Mouse (Mus musculus) thymus, postnatal 0 days (tissue): ENCODE data around the gene Nemf. TPM values are rescaled to one million over a fixed set of nuclear protein-coding genes. Genes with fewer than 3 reads are reported as not detected.
"Not testable (repeated sequence)": the region's sequence is repeated elsewhere in the genome, so short reads cannot be mapped to it uniquely, and the experiment has no call there.

Experiments
- DNase-seq: peaks from one replicate; pipeline ENCODE4 v3.0.0-alpha.2; 2015; ENCODE audit warnings: low spot score
- polyA plus RNA-seq: library from polyadenylated mRNA; unstranded; fragments of >200 nt; fragmentation: Nextera tagmentation; extraction: Ambion mirVana; gene quantifications from 2 replicates; pipeline ENCODE4 v1.2.1, GENCODE M21; 2015

Nemf gene
- 84.3 and 93.2 TPM in 2 replicates for polyA plus RNA-seq

GRCm38 (mm10) chr12:69356546-69357299 is at the start of gene Nemf:
Gene Nemf, minus strand, starts transcription at chr12:69357165.
- DNase-seq, result peak; percentile 85

GRCm38 (mm10) chr12:69402594-69403167 is 45.7 kb upstream of the Nemf start:
- DNase-seq, result no peak

- DNase-seq, result no peak
Measured at GRCm38 (mm10) chr12:69402100-69402499, 45.1 kb upstream of the Nemf start.

GRCm38 (mm10) chr12:69400871-69401286 is 43.9 kb upstream of the Nemf start:
- DNase-seq, result no peak

- DNase-seq, result no peak
Measured at GRCm38 (mm10) chr12:69400367-69400766, 43.4 kb upstream of the Nemf start.

GRCm38 (mm10) chr12:69394456-69394855 is 37.5 kb upstream of the Nemf start:
- no peak for DNase-seq

- no peak for DNase-seq
Measured at GRCm38 (mm10) chr12:69393076-69393475, 36.1 kb upstream of the Nemf start.

- DNase-seq, result no peak
Measured at GRCm38 (mm10) chr12:69390000-69390698, 33.2 kb upstream of the Nemf start.

GRCm38 (mm10) chr12:69389273-69389938 is 32.4 kb upstream of the Nemf start:
- no peak for DNase-seq

- DNase-seq, result no peak
Measured at GRCm38 (mm10) chr12:69388321-69388869, 31.4 kb upstream of the Nemf start.

- not testable (repeated sequence) for DNase-seq
Measured at GRCm38 (mm10) chr12:69386281-69386732, 29.3 kb upstream of the Nemf start.

GRCm38 (mm10) chr12:69385542-69386280 is 28.7 kb upstream of the Nemf start:
- no peak for DNase-seq

GRCm38 (mm10) chr12:69384606-69385005 is 27.6 kb upstream of the Nemf start:
- no peak for DNase-seq

- no peak for DNase-seq
Measured at GRCm38 (mm10) chr12:69382880-69383279, 25.9 kb upstream of the Nemf start.

- no peak for DNase-seq
Measured at GRCm38 (mm10) chr12:69378558-69379454, 21.8 kb upstream of the Nemf start.

GRCm38 (mm10) chr12:69377636-69378035 is 20.7 kb upstream of the Nemf start:
- not testable (repeated sequence) for DNase-seq

GRCm38 (mm10) chr12:69377188-69377587 is 20.2 kb upstream of the Nemf start:
- DNase-seq, result no peak

- DNase-seq, result no peak
Measured at GRCm38 (mm10) chr12:69376132-69376531, 19.2 kb upstream of the Nemf start.
